In the genomic region with DNA sequence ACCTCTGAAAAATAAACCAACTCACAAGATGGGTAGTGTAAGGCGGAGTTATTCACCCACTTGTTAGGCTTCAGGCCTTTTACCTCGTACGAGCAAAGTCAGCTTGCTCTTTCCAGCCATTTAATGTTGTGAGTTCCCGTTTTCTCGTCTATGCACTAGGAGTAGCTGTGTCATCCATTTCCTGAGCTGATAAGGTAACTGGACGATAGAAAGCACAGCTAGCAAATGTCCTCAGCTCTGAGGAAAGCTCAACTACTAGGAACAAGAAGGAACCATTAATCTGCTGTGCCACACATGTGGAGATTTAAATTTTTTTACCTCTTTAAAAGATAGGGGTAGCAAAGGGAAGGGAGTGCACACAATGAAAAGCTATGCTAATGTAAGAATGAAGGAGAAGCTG, we compare ENCODE assay signal across 27 mouse cellular contexts. TPM values are rescaled to one million over a fixed set of nuclear protein-coding genes. Genes with fewer than 3 reads are reported as not detected.
A peak's percentile ranks its signal among the peaks of the same experiment; 100 is the strongest.
DNase-seq lines count a peak whose midpoint lies in the region; ATAC-seq and TF ChIP-seq lines count a peak whose summit lies in the region.
"Had no signal": no experiment of that assay in that cellular context is flagged by ENCODE, and none has a peak within 500 bp of the region (broad histone marks: within the 10 kb centered on the region; RNA-seq: fewer than 3 reads in every experiment).

No protein-coding gene starts in this region.

- no peak; the same call in 1 of the 2 replicates for TF ChIP-seq RAD21 in MEL (IDR thresholded peaks at IDR 0.05; ENCODE audit: low read depth, low read length)

- no peak overlapping the region for H3K4me3 ChIP-seq in MEL (ENCODE audit: control insufficient read depth in 1 of 2, insufficient read depth in 1 of 2, low read depth in 2 of 2, low read length in 2 of 2)
- H3K4me3 ChIP-seq: embryonic facial prominence, embryonic 10.5 days; embryonic facial prominence, embryonic 12.5 days; erythroblast, embryonic 14.5 days; forebrain, embryonic 10.5 days; forebrain, embryonic 12.5 days had no signal

- no peaks in the 10 kb centered on the region for H3K9me3 ChIP-seq in MEL (replicated peaks; ENCODE audit: insufficient read depth, low read length)
- H3K9me3 ChIP-seq: embryonic facial prominence, embryonic 10.5 days; embryonic facial prominence, embryonic 12.5 days; forebrain, embryonic 10.5 days; forebrain, embryonic 12.5 days; G1E had no signal

- peaks cover 5 to 19% of the 10 kb centered on the region in 2 experiments for H3K4me1 ChIP-seq in MEL (ENCODE audit: control insufficient read depth in 1 of 2, insufficient read depth in 2 of 2, low read length in 2 of 2)
- H3K4me1 ChIP-seq: embryonic facial prominence, embryonic 12.5 days had no signal

- TF ChIP-seq EP300 in MEL (IDR thresholded peaks at IDR 0.05; ENCODE audit: low read depth in 1 of 2, low read length in 2 of 2), result peak; percentile 75 to 84

- TF ChIP-seq POLR2A in MEL (IDR thresholded peaks at IDR 0.05; ENCODE audit: control insufficient read depth in 1 of 2, insufficient read depth in 1 of 2, low read depth in 1 of 2, low read length in 2 of 2, poor library complexity in 1 of 2), result no peak

- peak overlapping the region; percentile 66 for H3K27ac ChIP-seq in MEL (ENCODE audit: control insufficient read depth, low read depth, low read length)
- H3K27ac ChIP-seq: embryonic facial prominence, embryonic 10.5 days; embryonic facial prominence, embryonic 12.5 days; forebrain, embryonic 10.5 days; forebrain, embryonic 12.5 days had no signal

- no peak for TF ChIP-seq CTCF in MEL (IDR thresholded peaks at IDR 0.05 in 2 of 3, conservative IDR thresholded peaks at IDR 0.05 in 1 of 3; ENCODE audit: control insufficient read depth in 1 of 3, insufficient read depth in 1 of 3, low read depth in 2 of 3, low read length in 3 of 3, poor library complexity in 1 of 3, severe bottlenecking in 1 of 3)

- no peak overlapping the region for H3K9ac ChIP-seq in MEL (ENCODE audit: control insufficient read depth, low read depth, low read length, poor library complexity, severe bottlenecking)
- H3K9ac ChIP-seq: embryonic facial prominence, embryonic 12.5 days; forebrain, embryonic 12.5 days had no signal

- no peaks in the 10 kb centered on the region for H3K27me3 ChIP-seq in MEL (ENCODE audit: control insufficient read depth in 1 of 2, insufficient read depth in 2 of 2, low read length in 2 of 2)
- H3K27me3 ChIP-seq: embryonic facial prominence, embryonic 12.5 days; forebrain, embryonic 12.5 days; Patski had no signal

- H3K36me3 ChIP-seq in MEL (ENCODE audit: control insufficient read depth in 1 of 2, insufficient read depth in 2 of 2, low read length in 2 of 2), result peaks cover 0 to 23% of the 10 kb centered on the region in 2 experiments; a peak in 2 of 4 replicates
- H3K36me3 ChIP-seq: embryonic facial prominence, embryonic 10.5 days; embryonic facial prominence, embryonic 12.5 days; G1E had no signal

- ATAC-seq in common myeloid progenitor, adult 5-6 weeks (replicated peaks; ENCODE audit: low read depth, poor library complexity, severe bottlenecking), result peak; percentile 89
- peak; percentile 57 for ATAC-seq in megakaryocyte progenitor cell, adult 5-6 weeks (replicated peaks; ENCODE audit: poor library complexity)
- no peak for ATAC-seq in erythroblast, adult 5-6 weeks (replicated peaks; ENCODE audit: low FRiP score, poor library complexity, severe bottlenecking)
- ATAC-seq: activated CD4-positive, CD25-positive, alpha-beta regulatory T cell, adult 4 months; CD4-positive, CD25-positive, alpha-beta regulatory T cell, adult 4 months; forebrain, embryonic 14.5 days; forebrain, embryonic 16.5 days; Patski had no signal

- intact Hi-C loops in gastrocnemius, postnatal 36 days (cut with DNase I), result no loop called here

- DNase-seq in 416B (ENCODE audit: low read depth) (peak; percentile 13), MEL (ENCODE audit: low read depth, low spot score) (peak; percentile 86)
- DNase-seq in gastrocnemius, postnatal 36 days, result no peak
- DNase-seq in spleen, adult 12 weeks (ENCODE audit: low spot score), result no peak
- DNase-seq: adrenal gland, adult 8-10 months; adrenal gland, postnatal 14 days; adrenal gland, postnatal 36 days; B cell, adult 2 months; cerebellum, adult 11-12 months; cerebellum, adult 2 months; cerebellum, adult 9-10 months; cerebellum, postnatal 10 days; cerebellum, postnatal 25 days had no signal

- no peaks in the 10 kb centered on the region for H3K79me2 ChIP-seq in MEL (ENCODE audit: control insufficient read depth, insufficient read depth, low read length, poor library complexity)

TF ChIP-seq in MEL, 35 proteins besides CTCF, POLR2A, EP300 and RAD21:
- 0 out of 2 replicates have a peak, but pooled peaks have one; percentile 20 for TF ChIP-seq TCF12 (IDR thresholded peaks at IDR 0.05; ENCODE audit: low read depth, low read length)
- TF ChIP-seq USF1 (IDR thresholded peaks at IDR 0.05; ENCODE audit: low read depth, low read length), result no peak
- TF ChIP-seq MAX (IDR thresholded peaks at IDR 0.05; ENCODE audit: low read length), result no peak
- no peak for TF ChIP-seq NRF1 (IDR thresholded peaks at IDR 0.05; ENCODE audit: insufficient read depth, low read depth, low read length, poor library complexity, severe bottlenecking)
- TF ChIP-seq ZMIZ1 (IDR thresholded peaks at IDR 0.05; ENCODE audit: low read depth, low read length), result no peak
- peak; percentile 68 for TF ChIP-seq SIN3A (IDR thresholded peaks at IDR 0.05; ENCODE audit: low read length)
- TF ChIP-seq MAZ (IDR thresholded peaks at IDR 0.05; ENCODE audit: low read depth, low read length), result no peak
- peak; percentile 75 for TF ChIP-seq RCOR1 (IDR thresholded peaks at IDR 0.05; ENCODE audit: low read depth, low read length)
- peak; percentile 17; the same call in 1 of the 2 replicates for TF ChIP-seq SMC3 (IDR thresholded peaks at IDR 0.05; ENCODE audit: low read depth, low read length)
- 0 out of 2 replicates have a peak, but pooled peaks have one; percentile 15 for TF ChIP-seq TAL1 (IDR thresholded peaks at IDR 0.05; ENCODE audit: low read length)
- TF ChIP-seq CHD1 (IDR thresholded peaks at IDR 0.05; ENCODE audit: low read depth, low read length), result no peak
- TF ChIP-seq POLR2AphosphoS2 (IDR thresholded peaks at IDR 0.05; ENCODE audit: low read length), result no peak
- TF ChIP-seq ZC3H11A (IDR thresholded peaks at IDR 0.05; ENCODE audit: low read depth, low read length), result peak; percentile 30; the same call in 1 of the 2 replicates
- no peak for TF ChIP-seq ZKSCAN1 (IDR thresholded peaks at IDR 0.05; ENCODE audit: low read depth, low read length)
- peak; percentile 69 for TF ChIP-seq ETS1 (IDR thresholded peaks at IDR 0.05; ENCODE audit: low read depth, low read length)
- TF ChIP-seq ELF1 (IDR thresholded peaks at IDR 0.05; ENCODE audit: low read depth, low read length), result no peak
- TF ChIP-seq POLR2AphosphoS5 (IDR thresholded peaks at IDR 0.05; ENCODE audit: borderline replicate concordance, low read depth, low read length), result no peak
- TF ChIP-seq NELFE (IDR thresholded peaks at IDR 0.05; ENCODE audit: low read depth, low read length), result no peak
- TF ChIP-seq E2F4 (IDR thresholded peaks at IDR 0.05; ENCODE audit: borderline replicate concordance, low read depth, low read length), result no peak
- TF ChIP-seq JUND (IDR thresholded peaks at IDR 0.05; ENCODE audit: low read depth, low read length), result no peak
- TF ChIP-seq GATA1 (IDR thresholded peaks at IDR 0.05; ENCODE audit: low read depth, low read length), result peak; percentile 90
- peak; percentile 65 for TF ChIP-seq ZNF384 (IDR thresholded peaks at IDR 0.05; ENCODE audit: low read depth, low read length)
- TF ChIP-seq MYC (IDR thresholded peaks at IDR 0.05; ENCODE audit: low read depth, low read length), result peak; percentile 33; the same call in 1 of the 2 replicates
- peak; percentile 45; the same call in 1 of the 2 replicates for TF ChIP-seq MXI1 (IDR thresholded peaks at IDR 0.05; ENCODE audit: low read depth, low read length)
- TF ChIP-seq KAT2A (conservative IDR thresholded peaks at IDR 0.05; ENCODE audit: low read depth, low read length), result no peak

RNA-seq across cellular contexts. Expression of a gene that starts 15.7 kb away (rescaled TPM):
- total RNA-seq in MEL (2012; rRNA removed), result 3.8 and 5.0 TPM in 2 replicates
- polyA plus RNA-seq in MEL (2012; ENCODE audit: insufficient read depth in 1 of 2, insufficient read length in 2 of 2, low read depth in 1 of 2, low replicate concordance in 2 of 2, missing spikeins in 1 of 2), result 1 to 10 TPM in 1 of 2 experiments, not detected in 1; 4.9 TPM
- 0.82 and 1.2 TPM in 2 replicates for total RNA-seq in common myeloid progenitor, adult 5-6 weeks (2017)
- total RNA-seq in megakaryocyte progenitor cell, adult 5-6 weeks (2015), result 0.15 TPM in 1 of 2 replicates, not detected in the other
- total RNA-seq in megakaryocyte progenitor cell, adult 5-6 weeks (2017), result 0.04 and 1.0 TPM in 2 replicates
- total RNA-seq in gastrocnemius, postnatal 36 days (2021), result not detected
- total RNA-seq in erythroblast, adult 5-6 weeks (2015; ENCODE audit: low replicate concordance), result not detected in 2 replicates
- total RNA-seq in erythroblast, adult 5-6 weeks (2017; ENCODE audit: low replicate concordance), result 2.0 TPM in 1 of 2 replicates, not detected in the other
- polyA plus RNA-seq: CD4-positive, CD25-positive, alpha-beta regulatory T cell, adult 4 months; erythroblast, embryonic 14.5 days had no signal

Comparison
In these comparisons a context has a peak if more than half of its experiments do, and no peak if none do; other contexts are left out.
1. DNase-seq: peak in 416B (single experiment) and MEL (single experiment); none in gastrocnemius, postnatal 36 days (0 of 2) and spleen, adult 12 weeks (single experiment).